Comparison of ENCODE assay signal across 12 mouse cellular contexts in genomic region chr16:77419116-77419735, GRCm38 (mm10).
A peak's percentile ranks its signal among the peaks of the same experiment; 100 is the strongest.
DNase-seq lines count a peak whose midpoint lies in the region; ATAC-seq and TF ChIP-seq lines count a peak whose summit lies in the region.
"Had no signal": no experiment of that assay in that cellular context is flagged by ENCODE, and none has a peak within 500 bp of the region (broad histone marks: within the 10 kb centered on the region; RNA-seq: fewer than 3 reads in every experiment).

No protein-coding gene starts in this region.

- TF ChIP-seq CTCF in hindbrain, postnatal 0 days (IDR thresholded peaks at IDR 0.05; ENCODE audit: low read depth) = no peak

- ATAC-seq in forebrain, embryonic 12.5 days (ENCODE audit: low FRiP score) = no peak
- no peak for ATAC-seq in hindbrain, postnatal 0 days
- ATAC-seq in neural tube, embryonic 13.5 days (ENCODE audit: low read depth) = no peak
- no peak for ATAC-seq in intestine, embryonic 16.5 days

- H3K9ac ChIP-seq in forebrain, embryonic 12.5 days = peak overlapping the region; percentile 60
- peak overlapping the region; percentile 65 for H3K9ac ChIP-seq in hindbrain, postnatal 0 days (replicated peaks; ENCODE audit: low read length)
- peak overlapping the region; percentile 95 for H3K9ac ChIP-seq in neural tube, embryonic 13.5 days
- no peak overlapping the region for H3K9ac ChIP-seq in intestine, embryonic 16.5 days (ENCODE audit: low read depth, low read length)
- H3K9ac ChIP-seq: lung, embryonic 14.5 days had no signal

- H3K27ac ChIP-seq in forebrain, embryonic 12.5 days = peak overlapping the region; percentile 77
- H3K27ac ChIP-seq in hindbrain, postnatal 0 days = peak overlapping the region; percentile 86
- H3K27ac ChIP-seq in neural tube, embryonic 13.5 days (replicated peaks) = peak overlapping the region; percentile 98
- no peak overlapping the region for H3K27ac ChIP-seq in intestine, embryonic 16.5 days (ENCODE audit: low read length)
- H3K27ac ChIP-seq: kidney, postnatal 0 days had no signal

- H3K4me2 ChIP-seq in forebrain, embryonic 12.5 days = peak overlapping the region; percentile 51
- peak overlapping the region; percentile 79 for H3K4me2 ChIP-seq in hindbrain, postnatal 0 days (ENCODE audit: low read depth, low read length)
- peak overlapping the region; percentile 63 for H3K4me2 ChIP-seq in neural tube, embryonic 13.5 days
- H3K4me2 ChIP-seq in intestine, embryonic 16.5 days (ENCODE audit: low read depth, low read length) = no peak overlapping the region
- H3K4me2 ChIP-seq: lung, embryonic 14.5 days had no signal

- H3K27me3 ChIP-seq in forebrain, embryonic 12.5 days = no peaks in the 10 kb centered on the region
- no peaks in the 10 kb centered on the region for H3K27me3 ChIP-seq in hindbrain, postnatal 0 days (ENCODE audit: insufficient read depth, low read length)
- H3K27me3 ChIP-seq in neural tube, embryonic 13.5 days = no peaks in the 10 kb centered on the region
- H3K27me3 ChIP-seq in intestine, embryonic 16.5 days (replicated peaks; ENCODE audit: control insufficient read depth, insufficient read depth, low read length) = no peaks in the 10 kb centered on the region

- H3K36me3 ChIP-seq in forebrain, embryonic 12.5 days (replicated peaks) = no peaks in the 10 kb centered on the region
- no peaks in the 10 kb centered on the region for H3K36me3 ChIP-seq in hindbrain, postnatal 0 days (ENCODE audit: insufficient read depth, low read length)
- H3K36me3 ChIP-seq in neural tube, embryonic 13.5 days = no peaks in the 10 kb centered on the region
- H3K36me3 ChIP-seq in intestine, embryonic 16.5 days (ENCODE audit: control insufficient read depth, insufficient read depth, low read length) = no peaks in the 10 kb centered on the region

- intact Hi-C loops in left cerebral cortex, postnatal 25 days (cut with DNase I) = loop anchor here (2.0 kb wide), 1 partner anchor 176 kb away; no protein-coding TSS in a partner anchor

- WGBS in forebrain, embryonic 12.5 days = 32% methylated on average over 4 of the region's 4 CpGs
- WGBS in hindbrain, postnatal 0 days = 10% methylated on average over 4 of the region's 4 CpGs
- WGBS in neural tube, embryonic 13.5 days = 8% methylated on average over 4 of the region's 4 CpGs
- WGBS in intestine, embryonic 16.5 days = 57% methylated on average over 4 of the region's 4 CpGs

- H3K4me1 ChIP-seq in forebrain, embryonic 12.5 days = peaks cover 24% of the 10 kb centered on the region
- H3K4me1 ChIP-seq in hindbrain, postnatal 0 days (ENCODE audit: insufficient read depth, low read length) = 0 out of 2 replicates have a peak, but pooled peaks cover 4% of the 10 kb centered on the region
- peaks cover 17% of the 10 kb centered on the region for H3K4me1 ChIP-seq in neural tube, embryonic 13.5 days (replicated peaks)
- 0 out of 2 replicates have a peak, but pooled peaks cover 3% of the 10 kb centered on the region for H3K4me1 ChIP-seq in intestine, embryonic 16.5 days (ENCODE audit: control insufficient read depth, insufficient read depth, low read length)

- H3K9me3 ChIP-seq in forebrain, embryonic 12.5 days = no peaks in the 10 kb centered on the region
- H3K9me3 ChIP-seq in hindbrain, postnatal 0 days (ENCODE audit: low read length) = no peaks in the 10 kb centered on the region
- H3K9me3 ChIP-seq in neural tube, embryonic 13.5 days = no peaks in the 10 kb centered on the region
- H3K9me3 ChIP-seq in intestine, embryonic 16.5 days (ENCODE audit: control insufficient read depth, low read length) = no peaks in the 10 kb centered on the region

- DNase-seq in left cerebral cortex, postnatal 25 days (ENCODE audit: low spot score in 2 of 2) = peak; percentile 27 to 28
- DNase-seq in left cerebral cortex, adult 8-10 months (ENCODE audit: low spot score in 2 of 2) = no peak
- peak; percentile 48 for DNase-seq in hindbrain, postnatal 0 days (ENCODE audit: low spot score)
- DNase-seq in spleen, postnatal 36 days (ENCODE audit: low spot score in 2 of 2) = no peak
- no peak for DNase-seq in thymus, adult 18-20 months
- DNase-seq: adrenal gland, adult 2 months; cerebellum, adult 11-12 months; lung, embryonic 14.5 days had no signal

- H3K4me3 ChIP-seq in forebrain, embryonic 12.5 days (replicated peaks) = peak overlapping the region; percentile 35
- H3K4me3 ChIP-seq in hindbrain, postnatal 0 days (ENCODE audit: low read length) = peak overlapping the region; percentile 48
- peak overlapping the region; percentile 57 for H3K4me3 ChIP-seq in neural tube, embryonic 13.5 days
- H3K4me3 ChIP-seq in intestine, embryonic 16.5 days (ENCODE audit: low read length) = no peak overlapping the region

Comparison
In these comparisons a context has a peak if more than half of its experiments do, and no peak if none do; other contexts are left out.
1. DNase-seq: peak in left cerebral cortex, postnatal 25 days (2 of 2) and hindbrain, postnatal 0 days (single experiment); none in left cerebral cortex, adult 8-10 months (0 of 2), spleen, postnatal 36 days (0 of 2) and thymus, adult 18-20 months (0 of 2).